Mouse (Mus musculus) R1 (cell line): Measurements from ENCODE around the gene Pecam1.
"Not testable (repeated sequence)": the region's sequence is repeated elsewhere in the genome, so short reads cannot be mapped to it uniquely, and the experiment has no call there.

Source experiments
- DNase-seq: peaks from one replicate; pipeline ENCODE4 v3.0.0-alpha.2; 2018; ENCODE audit warnings: low read depth, low spot score

The Pecam1 gene

DNA sequence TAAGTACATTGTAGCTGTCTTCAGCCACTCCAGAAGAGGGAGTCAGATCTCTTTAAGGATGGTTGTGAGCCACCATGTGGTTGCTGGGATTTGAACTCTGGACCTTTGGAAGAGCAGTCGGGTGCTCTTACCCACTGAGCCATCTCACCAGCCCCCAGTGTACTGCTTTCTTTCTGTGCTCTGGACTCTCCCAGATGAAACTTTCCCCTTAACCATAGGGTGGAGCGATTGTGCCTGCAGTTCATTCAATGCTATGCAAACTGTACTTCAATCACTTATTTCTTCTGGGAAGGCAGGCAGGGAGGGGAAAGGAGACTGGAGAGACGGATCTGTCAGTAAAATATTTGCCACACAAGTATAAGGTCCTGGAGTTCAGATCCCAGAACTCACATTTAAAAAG lies 116.3 kb downstream of the Pecam1 start:
- DNase-seq, result peak; percentile 77

DNA sequence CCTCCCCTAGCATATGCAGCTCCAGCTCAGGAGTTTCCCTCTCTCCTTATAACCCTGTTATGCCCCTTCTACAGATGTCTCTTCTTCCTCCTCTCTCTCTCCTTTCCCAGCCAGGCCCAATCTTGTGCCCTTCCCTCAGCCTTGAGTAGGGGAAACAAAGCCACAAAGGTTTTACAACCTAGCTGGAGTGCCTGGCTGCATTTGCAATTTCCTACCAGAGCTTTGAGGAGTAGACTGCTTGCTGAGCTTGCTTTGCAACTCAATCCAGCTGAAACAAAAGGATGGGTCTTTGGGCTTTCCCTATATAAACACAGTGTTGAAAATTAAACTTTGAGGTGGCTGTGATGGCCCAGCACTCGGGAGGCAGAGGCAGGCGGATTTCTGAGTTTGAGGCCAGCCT lies 117.0 kb downstream of the Pecam1 start:
- DNase-seq, result peak; percentile 97

DNA sequence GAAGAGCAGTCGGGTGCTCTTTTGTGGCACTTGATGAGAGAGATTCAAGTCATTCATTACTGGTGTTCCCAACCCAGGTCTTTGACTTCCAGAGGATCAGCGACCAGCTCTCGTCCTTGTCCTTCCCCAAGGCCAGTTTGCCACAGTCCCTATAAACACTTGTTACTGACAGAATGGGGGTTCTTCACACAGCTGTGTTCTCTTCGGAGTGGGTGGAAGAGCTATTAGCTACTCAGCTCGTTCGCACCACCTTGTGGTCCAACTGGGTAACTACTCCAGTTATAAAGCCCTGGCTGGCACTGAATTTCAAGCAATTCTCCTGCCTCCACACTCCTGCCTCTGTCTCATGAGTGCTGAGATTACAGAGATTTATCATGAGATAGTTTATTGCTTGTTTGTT lies 122.7 kb downstream of the Pecam1 start:
- DNase-seq, result peak; percentile 84

DNA sequence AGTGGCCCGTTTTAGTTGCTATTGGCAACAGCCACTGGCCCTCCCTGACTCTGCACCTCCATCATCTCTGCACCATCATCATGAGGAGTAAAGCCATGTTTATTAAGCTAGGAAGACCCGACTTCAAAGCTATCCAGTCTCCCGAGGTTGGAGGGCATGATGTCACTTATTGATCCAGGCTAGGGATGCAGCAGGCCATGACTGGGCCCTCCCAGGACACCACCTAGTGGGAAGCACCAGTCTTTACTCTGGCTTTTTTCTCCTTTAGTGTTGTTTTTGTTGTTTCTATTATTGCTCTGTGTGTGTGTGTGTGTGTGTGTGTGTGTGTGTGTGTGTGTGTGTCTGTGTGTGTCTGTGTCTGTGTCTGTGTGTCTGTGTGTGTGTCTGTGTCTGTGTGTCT lies 124.9 kb downstream of the Pecam1 start:
- DNase-seq, result no peak

DNA sequence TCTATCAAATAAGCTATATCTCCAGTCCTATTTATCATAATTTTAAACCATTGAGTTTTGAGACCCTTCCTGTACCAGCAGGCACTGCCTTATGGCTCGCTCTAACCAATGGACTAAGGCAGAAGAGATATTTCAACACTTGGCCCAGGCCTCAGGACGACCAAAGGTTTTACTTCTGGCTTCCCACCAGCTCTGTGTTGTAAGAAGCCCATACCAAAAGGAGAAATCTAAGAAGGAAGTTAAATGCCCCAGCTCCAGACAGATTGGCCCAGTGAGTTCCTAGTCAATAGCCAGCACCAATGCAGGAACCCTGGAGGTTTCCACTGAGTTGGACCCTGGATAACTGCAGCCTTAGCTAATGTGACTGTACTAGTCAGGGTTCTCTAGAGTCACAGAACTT lies 126.8 kb downstream of the Pecam1 start:
- DNase-seq, result no peak

DNA sequence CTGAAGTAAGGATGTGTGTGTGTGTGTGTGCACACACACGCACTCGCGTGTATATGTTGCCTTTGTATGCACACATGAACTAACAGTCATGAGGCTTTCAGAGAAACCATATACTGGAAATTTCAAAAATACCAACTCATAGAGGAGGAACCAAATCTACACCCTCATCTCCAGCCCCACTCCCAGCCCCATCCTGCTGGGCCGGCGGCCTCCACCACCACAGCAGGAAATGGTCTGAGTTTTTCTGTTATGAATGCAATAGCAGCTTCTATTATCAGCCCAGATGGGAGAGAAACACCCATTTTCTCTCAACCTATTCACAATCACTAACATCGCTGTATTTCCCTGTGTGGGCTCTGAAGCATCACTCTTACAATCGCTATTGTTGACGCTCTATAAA lies 128.4 kb downstream of the Pecam1 start:
- no peak for DNase-seq

DNA sequence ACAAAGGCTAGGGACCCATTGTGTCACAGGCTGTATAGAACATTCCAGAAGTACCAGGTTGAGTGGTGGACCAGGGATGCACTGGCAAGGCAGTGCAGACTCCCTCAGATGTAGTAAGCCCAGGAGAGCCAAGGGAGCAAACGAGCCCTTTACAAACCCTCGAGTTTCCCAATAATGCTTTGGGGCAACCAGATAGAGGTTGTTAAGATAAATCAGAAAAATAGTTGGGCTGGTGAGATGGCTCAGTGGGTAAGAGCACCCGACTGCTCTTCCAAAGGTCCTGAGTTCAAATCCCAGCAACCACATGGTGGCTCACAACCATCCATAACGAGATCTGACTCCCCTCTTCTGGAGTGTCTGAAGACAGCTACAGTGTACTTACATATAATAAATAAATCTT lies 131.7 kb downstream of the Pecam1 start:
- DNase-seq, result not testable (repeated sequence)

DNA sequence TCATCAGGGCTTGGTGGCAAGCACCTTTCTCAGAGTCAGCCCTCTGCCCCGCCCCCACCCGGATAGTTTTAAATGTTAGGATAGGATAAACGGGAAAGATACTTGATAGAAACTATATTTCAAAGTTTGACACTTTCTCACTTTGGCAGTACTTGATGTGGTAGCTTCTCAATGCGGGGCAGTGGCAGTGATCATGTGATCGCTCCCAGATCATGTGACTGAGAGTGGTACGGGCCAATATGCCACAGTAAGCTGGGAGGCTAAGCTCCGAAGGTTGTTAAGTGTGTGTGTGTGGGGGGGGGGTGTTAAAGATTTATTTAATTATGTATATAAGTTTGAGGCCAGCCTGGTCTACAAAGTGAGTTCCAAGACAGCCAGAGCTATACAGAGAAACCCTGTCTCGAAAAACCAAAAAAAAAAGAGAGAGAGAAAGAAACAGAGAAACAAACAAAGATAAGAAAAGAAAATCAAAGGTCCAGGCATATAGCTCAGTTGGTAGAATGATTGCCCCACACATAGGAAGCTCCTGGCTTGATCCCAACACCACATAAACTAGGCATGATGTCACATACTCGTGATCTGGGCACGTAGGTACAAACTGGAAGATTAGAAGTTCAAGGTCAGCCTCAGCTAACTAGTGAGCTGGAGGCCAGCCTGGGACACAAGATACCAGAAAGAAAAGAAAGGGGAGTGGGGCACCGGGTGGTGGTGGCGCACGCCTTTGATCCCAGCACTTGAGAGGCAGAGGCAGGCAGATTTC lies 132.4 kb downstream of the Pecam1 start:
- no peak for DNase-seq

DNA sequence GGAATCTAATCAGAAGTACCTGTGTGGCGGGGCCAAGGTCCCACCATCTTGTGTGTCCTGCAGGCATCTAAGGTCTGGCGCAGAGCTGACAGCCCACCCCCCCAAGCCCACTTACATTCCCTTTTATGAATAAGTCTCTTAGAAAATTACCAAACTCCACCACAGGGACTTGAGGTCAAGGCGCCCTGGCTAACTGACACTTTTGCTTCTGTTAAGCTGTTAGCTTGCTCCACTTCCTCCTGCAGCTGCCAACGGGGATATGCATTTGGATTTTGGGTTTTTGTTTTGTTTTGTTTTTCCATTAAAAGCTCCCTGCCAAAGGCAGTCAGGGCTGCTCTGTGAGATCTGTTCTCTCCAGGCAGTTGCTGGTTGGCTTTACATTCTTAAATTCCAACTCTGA lies 134.9 kb downstream of the Pecam1 start:
- DNase-seq, result no peak

DNA sequence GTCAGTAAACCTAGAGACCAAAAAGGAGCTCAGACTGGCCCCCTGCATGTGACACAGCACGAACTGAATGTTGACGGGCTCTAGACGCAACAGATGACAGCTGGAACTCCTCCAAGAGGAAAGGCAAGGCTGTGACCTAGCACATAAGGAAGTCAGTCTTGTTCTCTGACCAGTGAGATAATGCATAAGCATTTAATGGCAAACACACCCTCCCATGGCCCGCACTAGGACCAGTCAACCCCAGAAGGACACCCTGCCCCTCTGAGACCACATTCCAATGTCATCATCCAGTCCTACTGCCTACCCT lies 136.1 kb downstream of the Pecam1 start:
- DNase-seq, result no peak

DNA sequence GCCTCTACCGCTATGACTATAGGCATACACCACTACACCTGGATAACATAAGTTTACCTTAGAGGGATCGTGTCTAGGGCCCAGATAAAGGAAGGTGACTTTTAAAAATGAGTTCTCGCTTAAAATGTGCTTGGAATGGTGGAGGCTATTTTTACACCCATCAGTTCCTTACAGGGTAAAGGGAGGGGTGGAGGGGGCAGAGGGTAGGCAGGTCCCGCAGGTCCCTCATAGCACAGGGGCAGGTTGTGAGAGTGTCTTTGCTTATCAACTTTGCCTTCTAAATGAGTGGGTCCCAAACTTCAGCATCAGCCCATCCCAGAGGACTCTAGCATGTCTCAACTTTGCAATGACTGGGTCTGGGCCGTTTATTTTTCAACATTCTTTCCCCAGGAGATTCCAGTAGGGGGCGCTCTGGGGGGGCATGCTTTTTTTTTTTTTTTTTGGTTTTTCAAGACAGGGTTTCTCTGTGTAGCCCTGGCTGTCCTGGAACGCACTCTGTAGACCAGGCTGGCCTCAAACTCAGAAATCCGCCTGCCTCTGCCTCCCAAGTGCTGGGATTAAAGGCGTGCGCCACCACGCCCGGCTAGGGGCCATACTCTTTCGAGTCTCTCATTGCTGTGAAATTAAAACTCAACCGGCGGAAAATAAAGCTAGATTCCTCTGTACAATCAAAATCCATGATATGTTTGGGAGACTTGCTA lies 136.6 kb downstream of the Pecam1 start:
- peak; percentile 75 for DNase-seq

DNA sequence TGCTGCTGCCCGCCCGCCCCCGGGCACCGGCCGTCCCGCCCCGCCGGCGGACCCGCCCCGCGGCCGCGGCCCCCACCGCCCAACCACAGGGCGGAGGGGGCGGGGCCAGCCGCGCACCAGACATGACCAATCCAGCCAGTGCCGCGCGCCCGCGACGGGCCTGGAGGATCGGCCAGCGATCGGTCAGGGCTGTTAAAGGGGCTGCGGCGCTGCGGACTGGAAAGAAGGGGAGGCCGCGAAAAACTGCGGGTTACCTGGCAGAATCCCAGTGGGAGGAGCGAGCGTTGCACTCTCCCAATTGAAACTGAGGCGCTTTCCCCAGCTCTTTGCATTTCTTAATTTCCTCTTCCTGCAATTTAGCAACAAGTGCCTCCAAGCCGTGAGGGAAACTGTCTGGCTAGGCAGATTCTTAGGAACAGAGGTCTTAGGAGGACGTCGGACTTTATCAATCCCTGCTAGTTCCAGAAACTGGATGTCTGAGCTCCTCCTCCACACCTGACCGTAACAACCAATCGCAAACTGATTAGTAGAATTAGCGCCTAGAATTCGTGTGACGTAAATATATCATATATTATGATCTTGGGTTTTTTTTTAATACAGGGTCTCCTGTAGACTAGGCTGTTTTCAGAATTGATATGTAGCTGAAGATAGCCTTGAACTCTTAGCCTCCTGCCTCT lies 137.3 kb downstream of the Pecam1 start, which contains the start of gene Tex2:
Tex2 (minus strand) TSS at position 463 of the 677 bp plus-strand sequence.
- DNase-seq, result peak; percentile 97

DNA sequence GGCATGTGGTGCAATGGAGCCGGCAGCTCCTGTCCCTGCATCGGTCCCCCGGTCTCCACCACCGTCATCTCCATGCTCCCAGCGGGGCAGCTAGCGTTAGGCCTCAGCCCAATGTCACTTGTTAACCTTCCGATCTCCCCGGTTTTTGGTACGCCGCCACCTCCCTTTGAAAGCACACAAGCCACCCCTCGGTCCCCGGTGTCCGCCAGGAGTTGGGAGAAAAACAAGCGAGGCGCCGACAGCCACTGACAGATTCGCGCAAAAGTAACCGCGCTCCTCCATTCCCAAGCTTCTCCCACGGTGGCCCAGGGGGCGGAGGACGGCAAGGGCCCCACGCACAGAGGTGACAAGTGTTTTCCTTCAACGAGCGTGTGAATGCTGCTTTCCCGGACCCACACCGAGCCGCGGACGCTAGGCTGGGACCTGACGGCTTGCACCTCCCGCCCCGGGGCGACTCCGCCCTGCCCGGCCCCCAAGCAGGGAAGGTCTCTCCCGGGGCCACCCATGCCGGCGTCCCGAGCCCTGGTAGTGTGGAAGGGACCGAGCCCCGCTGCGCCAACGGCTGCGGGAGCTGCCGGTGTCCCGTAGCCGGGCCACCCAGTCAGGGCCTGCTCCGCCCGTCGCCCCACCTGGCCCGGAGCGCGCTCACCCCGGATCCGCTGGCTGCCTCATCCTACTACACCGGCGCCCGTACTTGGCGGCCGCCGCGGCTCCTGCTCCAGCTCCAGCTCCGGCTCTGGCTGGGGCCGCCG lies 138.0 kb downstream of the Pecam1 start:
- DNase-seq, result peak; percentile 60

DNA sequence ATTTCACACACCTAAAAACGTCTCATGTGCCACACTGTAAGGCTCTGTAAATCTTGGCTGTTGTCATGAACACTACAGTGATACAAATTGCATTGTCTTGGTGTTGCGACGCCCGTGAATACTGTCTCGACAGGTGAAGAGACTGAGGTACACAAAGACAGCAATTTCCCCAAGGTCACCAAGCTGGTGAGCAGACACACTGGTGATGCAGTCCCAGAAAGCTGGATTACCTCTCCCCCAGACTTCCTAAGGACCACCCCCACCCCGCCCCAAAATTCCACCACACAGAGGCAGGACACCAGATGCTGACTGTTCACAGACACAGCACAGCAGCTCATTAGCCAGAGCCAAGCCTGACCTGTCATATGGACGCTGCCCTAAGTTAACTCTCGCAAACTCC lies 140.7 kb downstream of the Pecam1 start:
- DNase-seq, result peak; percentile 70

DNA sequence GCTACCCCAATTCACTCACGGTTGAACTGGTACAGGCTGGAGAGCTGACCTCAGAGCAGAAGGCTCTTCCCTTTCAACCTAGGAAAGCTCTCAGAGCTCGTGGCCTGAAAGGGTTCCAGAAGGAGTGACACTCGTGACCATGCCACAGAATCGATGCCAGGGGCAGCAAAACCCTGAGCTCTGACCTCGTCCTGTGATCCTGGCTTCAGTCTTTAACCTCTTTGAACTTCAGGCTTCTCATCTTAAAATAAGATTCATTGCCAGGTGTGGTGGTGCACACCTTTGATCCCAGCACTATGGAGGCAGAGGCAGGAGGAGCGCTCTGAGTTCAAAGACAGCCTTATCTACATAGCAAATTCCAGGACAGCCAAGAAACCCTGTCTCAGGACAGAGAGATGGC lies 143.1 kb downstream of the Pecam1 start:
- no peak for DNase-seq

DNA sequence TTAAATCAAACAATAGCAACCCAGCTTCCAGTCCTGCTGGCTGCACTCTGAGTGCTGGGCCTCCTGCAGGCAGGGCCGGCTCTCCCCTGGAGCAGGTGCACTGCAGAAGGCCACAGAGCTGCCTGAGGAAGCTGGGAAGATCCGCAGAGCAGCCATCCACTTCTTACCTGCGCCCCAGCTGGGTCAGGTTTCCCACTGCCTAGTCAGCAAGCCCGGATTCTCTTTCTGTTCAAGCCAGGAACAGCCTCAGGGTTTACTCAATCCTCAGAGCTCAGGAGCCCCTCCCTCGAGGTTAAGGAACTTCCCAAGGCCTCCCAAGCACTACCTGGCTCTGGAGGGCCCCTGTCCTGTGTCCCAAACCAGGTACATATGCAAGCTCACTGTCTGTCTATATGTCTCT lies 144.4 kb downstream of the Pecam1 start:
- no peak for DNase-seq
